Mouse (Mus musculus): Measurements from ENCODE around the gene Dnajc1. TPM values are rescaled to one million over a fixed set of nuclear protein-coding genes. Genes with fewer than 3 reads are reported as not detected.

Dnajc1 gene
- polyA plus RNA-seq, 1 experiment from 2014 or later, result 40.4 TPM

DNA sequence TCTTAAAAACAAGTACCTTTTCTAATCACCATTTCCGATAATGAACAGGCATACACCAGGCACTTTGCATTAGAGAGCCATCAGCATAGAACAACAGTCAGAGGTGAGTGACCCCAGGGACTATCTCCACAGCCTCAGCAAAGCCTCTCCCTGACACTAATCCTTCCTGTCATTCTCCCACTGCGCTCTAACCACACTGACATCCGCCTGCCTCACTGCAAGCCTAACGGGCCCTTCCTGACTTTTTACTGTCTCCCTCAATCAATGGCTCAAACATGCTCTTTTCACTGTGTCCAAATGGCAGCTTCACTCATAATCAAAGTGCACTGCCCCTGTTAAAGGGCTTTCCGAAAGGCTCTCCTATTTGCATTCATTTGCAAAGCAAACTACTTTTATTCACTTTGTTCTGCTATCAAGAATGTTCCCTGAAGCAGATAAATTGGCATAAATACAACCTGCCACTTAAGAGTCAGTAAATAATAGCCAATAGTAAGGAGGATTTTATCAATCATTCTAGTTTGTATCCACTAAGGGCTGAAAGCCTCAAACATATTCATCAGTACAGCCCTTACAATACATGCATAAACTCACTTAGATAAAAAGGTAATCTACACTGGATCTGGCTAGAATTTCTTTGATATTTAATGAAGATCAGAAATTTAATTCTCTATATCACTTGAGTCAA lies 159.6 kb downstream of the Dnajc1 start:
- no peaks in the 10 kb centered on the region for H3K27me3 ChIP-seq (ENCODE audit: control insufficient read depth, insufficient read depth, low read length)
- no peaks in the 10 kb centered on the region for H3K36me3 ChIP-seq (ENCODE audit: control insufficient read depth, insufficient read depth, low read length)
- WGBS, result 35% methylated on average over 5 of the region's 5 CpGs
- ATAC-seq (ENCODE audit: insufficient read depth, low FRiP score), result no peak
- H3K4me3 ChIP-seq (replicated peaks; ENCODE audit: low read length), result no peak overlapping the region
- no peak overlapping the region for H3K4me2 ChIP-seq (ENCODE audit: low read depth, low read length)
- no peaks in the 10 kb centered on the region for H3K4me1 ChIP-seq (ENCODE audit: control insufficient read depth, insufficient read depth, low read length)
- H3K9ac ChIP-seq (ENCODE audit: low read length), result no peak overlapping the region
- H3K9me3 ChIP-seq (replicated peaks; ENCODE audit: control insufficient read depth, low read length), result no peaks in the 10 kb centered on the region
- H3K27ac ChIP-seq (ENCODE audit: low read length), result no peak overlapping the region

DNA sequence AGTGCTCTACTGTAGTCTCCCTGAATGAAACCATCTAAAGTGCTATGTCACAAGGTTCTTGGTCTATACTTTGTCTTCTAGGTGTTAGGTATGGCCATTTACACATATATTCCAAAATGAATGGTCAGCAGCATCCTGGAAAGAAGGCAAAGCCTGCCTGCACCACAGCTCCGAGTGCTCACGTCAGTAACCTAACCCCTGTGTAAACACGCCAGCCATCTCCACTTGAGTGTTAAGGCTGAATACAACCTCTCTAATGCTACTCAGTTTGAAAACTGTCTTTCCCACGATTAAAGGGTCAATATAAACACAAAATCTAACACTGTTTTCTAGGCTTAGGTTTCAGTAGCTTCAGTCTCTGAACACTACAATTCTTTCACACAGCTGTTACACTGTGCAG lies 161.5 kb downstream of the Dnajc1 start:
- Histone ChIP-seq H3K9me3 (replicated peaks; ENCODE audit: control insufficient read depth, low read length) (no peaks in the 10 kb centered on the region), H3K4me2 (ENCODE audit: low read depth, low read length) (no peak overlapping the region), H3K4me3 (replicated peaks; ENCODE audit: low read length) (no peak overlapping the region), H3K27me3 (ENCODE audit: control insufficient read depth, insufficient read depth, low read length) (no peaks in the 10 kb centered on the region), H3K27ac (ENCODE audit: low read length) (no peak overlapping the region), H3K4me1 (ENCODE audit: control insufficient read depth, insufficient read depth, low read length) (no peaks in the 10 kb centered on the region), H3K9ac (ENCODE audit: low read length) (no peak overlapping the region), H3K36me3 (ENCODE audit: control insufficient read depth, insufficient read depth, low read length) (no peaks in the 10 kb centered on the region)
- no peak for ATAC-seq (ENCODE audit: insufficient read depth, low FRiP score)
- 34% methylated on average over 4 of the region's 4 CpGs for WGBS

DNA sequence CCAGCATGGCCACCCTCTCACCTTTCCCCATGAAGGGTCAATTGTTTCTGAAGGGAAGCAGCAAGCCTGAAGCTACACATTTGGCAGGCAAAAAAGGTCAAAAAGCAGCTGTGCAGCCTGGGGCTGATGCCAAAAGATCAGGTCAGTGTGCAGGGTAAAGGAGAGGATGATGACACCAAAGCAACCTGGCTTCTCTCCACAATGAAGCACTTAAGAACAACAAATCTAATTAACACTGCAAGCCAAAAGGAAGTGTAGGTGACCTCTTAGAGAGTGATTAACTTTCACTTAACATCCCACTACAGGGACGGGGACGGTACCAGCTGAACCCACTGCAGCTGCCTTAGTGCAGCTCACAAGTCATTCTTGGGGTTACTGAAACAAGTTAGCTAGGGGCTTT lies 163.4 kb downstream of the Dnajc1 start:
- H3K9me3 ChIP-seq (replicated peaks; ENCODE audit: control insufficient read depth, low read length), result no peaks in the 10 kb centered on the region
- H3K36me3 ChIP-seq (ENCODE audit: control insufficient read depth, insufficient read depth, low read length), result no peaks in the 10 kb centered on the region
- WGBS, result 28% methylated on average over 2 of the region's 2 CpGs
- H3K4me3 ChIP-seq (replicated peaks; ENCODE audit: low read length), result no peak overlapping the region
- no peaks in the 10 kb centered on the region for H3K27me3 ChIP-seq (ENCODE audit: control insufficient read depth, insufficient read depth, low read length)
- H3K27ac ChIP-seq (ENCODE audit: low read length), result no peak overlapping the region
- no peak overlapping the region for H3K9ac ChIP-seq (ENCODE audit: low read length)
- ATAC-seq (ENCODE audit: insufficient read depth, low FRiP score), result no peak
- no peak overlapping the region for H3K4me2 ChIP-seq (ENCODE audit: low read depth, low read length)
- no peaks in the 10 kb centered on the region for H3K4me1 ChIP-seq (ENCODE audit: control insufficient read depth, insufficient read depth, low read length)

DNA sequence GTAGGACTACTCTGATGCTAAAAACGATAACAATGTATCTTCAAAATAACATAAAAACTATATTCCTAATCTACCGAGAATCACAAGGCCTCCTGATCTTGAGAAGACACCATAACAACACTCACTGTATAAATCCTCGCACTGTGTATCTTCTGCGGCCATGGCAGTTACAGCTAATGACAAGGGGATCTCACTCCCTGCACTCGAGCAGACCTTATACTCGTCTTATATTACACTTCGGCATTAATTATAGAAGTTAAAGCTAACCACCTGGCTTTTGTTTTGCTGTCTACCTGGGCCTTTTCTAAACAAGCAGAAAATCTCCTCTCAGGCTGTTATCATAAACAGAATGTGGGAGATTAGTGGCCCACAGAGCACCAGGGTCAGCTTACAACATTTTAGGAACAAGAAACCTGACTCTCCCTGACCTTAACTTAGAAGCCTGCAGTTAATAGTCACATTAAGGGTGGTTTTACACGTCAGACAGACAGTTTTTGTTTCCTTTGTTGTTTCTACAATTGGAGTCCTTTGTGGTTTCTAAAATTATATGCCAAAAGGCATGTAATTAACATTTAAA lies 164.1 kb downstream of the Dnajc1 start:
- H3K27me3 ChIP-seq (ENCODE audit: control insufficient read depth, insufficient read depth, low read length), result no peaks in the 10 kb centered on the region
- no peaks in the 10 kb centered on the region for H3K4me1 ChIP-seq (ENCODE audit: control insufficient read depth, insufficient read depth, low read length)
- no peak for ATAC-seq (ENCODE audit: insufficient read depth, low FRiP score)
- H3K9ac ChIP-seq (ENCODE audit: low read length), result no peak overlapping the region
- H3K4me2 ChIP-seq (ENCODE audit: low read depth, low read length), result no peak overlapping the region
- H3K9me3 ChIP-seq (replicated peaks; ENCODE audit: control insufficient read depth, low read length), result no peaks in the 10 kb centered on the region
- WGBS, result 46% methylated on average over 8 of the region's 8 CpGs
- no peaks in the 10 kb centered on the region for H3K36me3 ChIP-seq (ENCODE audit: control insufficient read depth, insufficient read depth, low read length)
- no peak overlapping the region for H3K4me3 ChIP-seq (replicated peaks; ENCODE audit: low read length)
- H3K27ac ChIP-seq (ENCODE audit: low read length), result no peak overlapping the region

DNA sequence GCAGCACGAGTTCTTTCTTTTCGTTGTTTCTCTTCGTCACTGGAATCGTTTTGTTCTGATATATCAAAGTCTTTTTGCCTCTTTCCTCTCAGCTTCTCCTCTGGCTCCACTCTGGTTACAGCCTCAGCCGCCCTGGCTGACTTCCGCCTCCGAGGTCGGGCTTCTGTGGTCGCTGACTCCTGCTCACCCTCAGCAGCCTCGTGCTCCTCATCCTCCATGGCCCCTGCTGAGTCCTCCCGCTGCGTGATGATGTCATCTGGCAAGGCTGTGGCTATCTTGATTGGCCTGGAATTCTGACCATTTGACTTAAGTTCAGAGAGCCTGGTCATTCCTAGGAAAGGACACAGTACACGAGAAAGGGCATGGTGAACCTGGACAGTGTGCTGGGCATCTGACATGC lies 173.1 kb downstream of the Dnajc1 start:
- WGBS, result 79% methylated on average over 13 of the region's 13 CpGs

DNA sequence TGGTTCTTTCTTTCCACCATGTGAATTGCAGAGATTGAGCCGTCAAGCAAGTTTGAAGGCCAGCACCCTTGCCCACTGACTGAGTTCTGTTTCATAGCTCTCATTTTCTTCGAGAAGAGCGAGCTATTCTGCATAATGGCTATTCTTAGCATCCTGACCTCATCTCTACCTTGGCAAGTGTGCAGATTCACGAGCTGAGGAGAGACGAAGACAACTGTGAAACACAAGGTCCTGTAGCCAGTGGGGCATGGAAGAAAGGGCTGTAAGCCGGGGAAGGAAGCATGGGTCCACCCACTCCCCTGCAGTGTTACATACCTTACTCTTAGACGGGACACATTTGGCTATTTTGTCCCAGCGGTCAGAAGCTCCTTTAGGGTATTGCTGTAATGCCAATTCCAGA lies 173.5 kb downstream of the Dnajc1 start:
- H3K4me2 ChIP-seq (ENCODE audit: low read depth, low read length), result no peak overlapping the region
- H3K9me3 ChIP-seq (replicated peaks; ENCODE audit: control insufficient read depth, low read length), result no peaks in the 10 kb centered on the region
- no peaks in the 10 kb centered on the region for H3K4me1 ChIP-seq (ENCODE audit: control insufficient read depth, insufficient read depth, low read length)
- peaks cover 10% of the 10 kb centered on the region; the same call in 1 of the 2 replicates for H3K36me3 ChIP-seq (ENCODE audit: control insufficient read depth, insufficient read depth, low read length)
- 80% methylated on average over 8 of the region's 8 CpGs for WGBS
- no peak overlapping the region for H3K9ac ChIP-seq (ENCODE audit: low read length)
- H3K4me3 ChIP-seq (replicated peaks; ENCODE audit: low read length), result no peak overlapping the region
- ATAC-seq (ENCODE audit: insufficient read depth, low FRiP score), result no peak
- H3K27ac ChIP-seq (ENCODE audit: low read length), result no peak overlapping the region
- H3K27me3 ChIP-seq (ENCODE audit: control insufficient read depth, insufficient read depth, low read length), result no peaks in the 10 kb centered on the region

More for the DNA sequence above, 173.1 kb downstream of the Dnajc1 start:
- Histone ChIP-seq H3K4me3 (replicated peaks; ENCODE audit: low read length) (no peak overlapping the region), H3K9me3 (replicated peaks; ENCODE audit: control insufficient read depth, low read length) (no peaks in the 10 kb centered on the region), H3K36me3 (ENCODE audit: control insufficient read depth, insufficient read depth, low read length) (peaks cover 6% of the 10 kb centered on the region; the same call in 1 of the 2 replicates), H3K9ac (ENCODE audit: low read length) (no peak overlapping the region), H3K27me3 (ENCODE audit: control insufficient read depth, insufficient read depth, low read length) (no peaks in the 10 kb centered on the region), H3K4me1 (ENCODE audit: control insufficient read depth, insufficient read depth, low read length) (no peaks in the 10 kb centered on the region), H3K4me2 (ENCODE audit: low read depth, low read length) (no peak overlapping the region), H3K27ac (ENCODE audit: low read length) (no peak overlapping the region)
- ATAC-seq (ENCODE audit: insufficient read depth, low FRiP score), result no peak

DNA sequence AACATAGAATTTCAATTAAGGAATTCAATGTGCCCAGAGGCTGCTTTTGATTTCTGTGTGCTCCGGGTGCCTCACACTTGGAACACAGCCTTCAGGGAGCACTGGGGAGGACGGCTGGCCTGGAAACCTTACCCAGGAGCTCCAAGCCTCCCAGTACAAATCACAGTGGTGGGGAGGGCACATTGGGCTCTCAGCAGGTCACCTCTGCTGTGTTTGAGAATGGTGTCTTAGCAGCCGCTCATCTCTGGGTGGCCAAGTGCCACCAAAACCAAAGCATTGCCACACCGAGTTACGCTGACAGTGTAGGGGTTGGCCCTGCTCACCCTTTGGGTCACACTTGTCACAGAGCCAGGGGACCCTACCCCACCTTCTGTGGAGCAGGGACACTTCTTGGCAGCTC lies 174.1 kb downstream of the Dnajc1 start:
- H3K36me3 ChIP-seq (ENCODE audit: control insufficient read depth, insufficient read depth, low read length), result peaks cover 11% of the 10 kb centered on the region; the same call in 1 of the 2 replicates
- no peaks in the 10 kb centered on the region for H3K27me3 ChIP-seq (ENCODE audit: control insufficient read depth, insufficient read depth, low read length)
- no peaks in the 10 kb centered on the region for H3K4me1 ChIP-seq (ENCODE audit: control insufficient read depth, insufficient read depth, low read length)
- no peak overlapping the region for H3K4me3 ChIP-seq (replicated peaks; ENCODE audit: low read length)
- WGBS, result 79% methylated on average over 5 of the region's 5 CpGs
- H3K9me3 ChIP-seq (replicated peaks; ENCODE audit: control insufficient read depth, low read length), result no peaks in the 10 kb centered on the region
- no peak overlapping the region for H3K4me2 ChIP-seq (ENCODE audit: low read depth, low read length)
- no peak overlapping the region for H3K27ac ChIP-seq (ENCODE audit: low read length)
- no peak overlapping the region for H3K9ac ChIP-seq (ENCODE audit: low read length)
- ATAC-seq (ENCODE audit: insufficient read depth, low FRiP score), result no peak

DNA sequence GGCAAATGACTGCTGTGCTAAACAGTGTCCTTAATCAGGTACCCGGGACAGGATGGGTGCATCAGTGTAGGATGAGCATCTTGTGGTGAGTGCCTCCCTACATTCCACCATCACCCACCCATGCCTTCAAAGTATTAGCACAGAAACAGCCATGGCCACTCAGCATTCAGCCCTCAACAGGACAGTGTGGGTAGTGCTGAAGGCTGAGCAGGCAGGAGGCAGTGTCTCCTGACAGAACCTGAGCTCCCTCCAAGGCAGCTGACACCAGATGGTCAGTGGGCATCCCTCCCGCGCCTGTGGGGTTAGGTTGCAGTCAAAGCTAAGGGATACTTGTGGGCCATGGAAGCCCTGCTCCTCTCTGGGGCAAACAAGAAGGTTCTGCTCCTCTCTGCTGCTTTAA lies 174.8 kb downstream of the Dnajc1 start:
- no peaks in the 10 kb centered on the region for H3K9me3 ChIP-seq (replicated peaks; ENCODE audit: control insufficient read depth, low read length)
- no peak for ATAC-seq (ENCODE audit: insufficient read depth, low FRiP score)
- 76% methylated on average over 3 of the region's 3 CpGs for WGBS
- no peaks in the 10 kb centered on the region for H3K4me1 ChIP-seq (ENCODE audit: control insufficient read depth, insufficient read depth, low read length)
- H3K4me3 ChIP-seq (replicated peaks; ENCODE audit: low read length), result no peak overlapping the region
- H3K9ac ChIP-seq (ENCODE audit: low read length), result no peak overlapping the region
- no peak overlapping the region for H3K4me2 ChIP-seq (ENCODE audit: low read depth, low read length)
- H3K27me3 ChIP-seq (ENCODE audit: control insufficient read depth, insufficient read depth, low read length), result no peaks in the 10 kb centered on the region
- H3K36me3 ChIP-seq (ENCODE audit: control insufficient read depth, insufficient read depth, low read length), result peaks cover 11% of the 10 kb centered on the region; the same call in 1 of the 2 replicates
- H3K27ac ChIP-seq (ENCODE audit: low read length), result no peak overlapping the region

DNA sequence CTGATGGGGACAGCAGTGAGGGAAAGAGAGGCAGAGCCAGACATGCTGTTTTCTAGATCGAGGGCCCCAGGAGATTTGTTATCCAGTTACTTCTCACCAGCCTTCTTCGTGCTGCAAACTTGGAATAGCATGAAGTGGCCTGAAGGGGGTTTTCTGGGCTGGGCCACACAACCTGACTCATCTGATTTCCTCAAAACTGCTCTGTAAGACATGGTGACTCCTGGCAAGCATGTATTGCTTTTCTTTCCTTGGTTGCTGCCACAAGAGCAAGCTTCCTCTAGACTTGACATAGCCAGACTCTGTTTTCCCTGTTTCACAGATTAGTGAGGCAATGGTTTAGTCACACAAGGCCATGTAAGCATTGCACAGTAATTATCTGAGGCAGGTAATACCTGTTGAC lies 178.6 kb downstream of the Dnajc1 start:
- H3K9me3 ChIP-seq (replicated peaks; ENCODE audit: control insufficient read depth, low read length), result no peaks in the 10 kb centered on the region
- no peak overlapping the region for H3K9ac ChIP-seq (ENCODE audit: low read length)
- no peak overlapping the region for H3K4me3 ChIP-seq (replicated peaks; ENCODE audit: low read length)
- H3K4me1 ChIP-seq (ENCODE audit: control insufficient read depth, insufficient read depth, low read length), result no peaks in the 10 kb centered on the region
- H3K27me3 ChIP-seq (ENCODE audit: control insufficient read depth, insufficient read depth, low read length), result no peaks in the 10 kb centered on the region
- peaks cover 29% of the 10 kb centered on the region for H3K36me3 ChIP-seq (ENCODE audit: control insufficient read depth, insufficient read depth, low read length)
- no peak overlapping the region for H3K4me2 ChIP-seq (ENCODE audit: low read depth, low read length)
- ATAC-seq (ENCODE audit: insufficient read depth, low FRiP score), result no peak
- H3K27ac ChIP-seq (ENCODE audit: low read length), result no peak overlapping the region
- WGBS, result 84% methylated on average over 2 of the region's 2 CpGs
